Mouse (Mus musculus) lung, postnatal 10 days (tissue): ENCODE results near the gene Olfr1223.
"Not testable (repeated sequence)": the region's sequence is repeated elsewhere in the genome, so short reads cannot be mapped to it uniquely, and the experiment has no call there.

ENCODE experiments used
- DNase-seq: peaks from one replicate; pipeline ENCODE4 v3.0.0; 2021

Olfr1223 gene

DNA sequence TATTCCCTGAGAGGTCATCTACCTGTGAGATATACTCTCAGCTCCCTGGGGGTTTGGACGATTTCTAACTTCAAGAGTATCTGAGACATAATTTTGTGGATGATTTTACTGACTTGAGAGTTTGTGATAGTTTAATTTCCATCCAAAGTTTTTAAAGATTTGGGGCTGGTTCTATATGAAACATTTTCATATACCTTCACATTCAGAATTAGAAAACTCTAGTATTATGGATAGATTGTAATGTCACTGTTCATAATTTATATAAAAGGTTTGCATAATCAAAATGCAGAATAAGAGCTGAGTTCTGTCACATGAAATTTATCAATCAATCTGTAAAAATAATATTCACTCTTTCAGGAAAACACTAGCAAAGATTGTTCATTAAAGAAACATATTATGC lies at the start of gene Olfr1223:
Gene Olfr1223 (minus strand): TSS at position 101 of the 400 bp plus-strand sequence.
- DNase-seq, result no peak

DNA sequence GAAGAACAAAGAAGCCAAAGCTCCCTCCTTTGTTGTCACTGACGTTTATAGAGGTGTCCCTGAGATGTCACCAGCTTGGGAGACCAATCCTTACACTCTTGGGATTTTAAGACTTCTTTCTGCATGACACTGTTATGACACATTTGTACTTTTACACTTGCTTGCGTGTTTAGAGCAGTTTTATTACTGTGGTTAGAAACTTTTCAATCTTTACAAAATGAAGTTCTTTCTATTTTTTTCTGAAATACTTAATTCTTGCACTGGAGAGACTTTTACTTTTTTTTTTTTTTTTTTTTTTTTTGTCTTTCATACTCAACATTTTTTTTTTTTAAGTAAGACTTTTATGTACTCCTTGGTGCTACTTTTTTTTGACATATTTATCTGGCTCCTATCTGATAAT lies 48.6 kb upstream of the Olfr1223 start, which contains the start of gene Olfr1226:
Gene Olfr1226 (minus strand): TSS at position 101 of the 400 bp plus-strand sequence.
- DNase-seq, result no peak

DNA sequence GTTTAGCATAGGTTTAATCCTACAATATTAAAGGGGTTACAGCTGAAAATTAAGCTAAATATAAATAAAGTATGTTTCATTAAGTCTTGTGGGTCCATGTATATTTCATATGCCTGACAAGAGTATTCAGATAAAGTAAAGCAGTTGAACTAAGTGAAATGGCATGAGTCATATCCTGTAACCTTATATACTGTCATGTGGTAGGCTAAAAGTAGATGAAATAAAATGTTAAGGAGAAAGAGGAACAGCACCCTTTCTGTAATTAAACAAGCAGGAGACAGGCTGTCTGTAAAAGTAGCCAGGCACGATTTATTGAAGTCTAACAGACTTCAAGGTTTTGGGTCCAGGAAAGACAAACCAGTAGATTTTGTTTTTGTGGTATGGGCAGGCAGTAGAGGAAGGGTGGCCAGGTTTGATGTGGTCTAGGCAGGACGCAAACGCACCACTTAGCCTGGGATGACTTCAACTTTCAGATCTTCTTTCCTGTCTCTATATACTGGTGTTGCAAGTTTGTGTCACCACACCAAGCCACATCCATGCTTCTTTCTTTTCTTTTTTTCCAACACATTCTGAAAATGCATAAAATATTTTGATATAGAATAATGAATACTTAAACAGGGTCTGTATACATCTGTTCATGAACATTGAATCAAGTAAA lies 45.1 kb upstream of the Olfr1223 start:
- no peak for DNase-seq

DNA sequence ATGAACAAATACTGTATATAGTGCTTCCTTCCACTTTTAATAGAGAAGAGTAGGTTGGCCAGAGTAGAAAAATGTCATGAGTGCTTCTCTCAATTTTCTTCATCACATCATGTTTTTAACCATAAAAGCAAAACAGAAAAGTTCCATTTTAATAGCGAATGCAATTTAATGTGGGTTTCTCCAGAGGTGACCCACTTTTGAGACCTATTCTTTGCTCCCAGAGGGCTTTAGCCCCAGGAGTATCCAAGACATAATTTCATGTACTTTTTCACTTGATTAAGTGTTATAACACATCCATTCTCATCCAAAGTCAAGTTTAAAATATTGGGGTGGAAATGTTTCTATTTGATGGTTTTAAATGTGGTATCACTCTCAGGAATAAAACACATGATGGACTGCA lies 23.2 kb upstream of the Olfr1223 start, which contains the start of gene Olfr1225:
Gene Olfr1225 (minus strand): TSS at position 101 of the 400 bp plus-strand sequence.
- no peak for DNase-seq

DNA sequence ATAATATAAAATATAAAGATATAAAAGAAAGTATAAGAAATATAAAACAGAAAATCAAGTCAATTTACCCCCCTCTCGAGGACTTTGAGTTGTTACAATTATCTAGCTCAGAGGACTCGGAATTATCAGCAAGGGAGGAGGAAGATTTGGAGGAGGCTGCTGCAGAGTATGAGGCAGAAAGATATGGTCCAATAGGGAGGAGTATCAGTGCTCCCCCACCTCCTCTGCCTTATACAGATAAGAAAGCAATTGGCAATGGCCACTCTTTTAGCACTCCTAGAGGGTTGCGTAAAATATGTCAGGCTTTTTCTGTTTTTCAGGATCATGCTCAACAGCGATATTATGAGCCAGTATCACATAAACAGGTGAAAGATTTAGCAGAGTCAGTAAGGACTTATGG lies 13.4 kb upstream of the Olfr1223 start:
- DNase-seq, result not testable (repeated sequence)

DNA sequence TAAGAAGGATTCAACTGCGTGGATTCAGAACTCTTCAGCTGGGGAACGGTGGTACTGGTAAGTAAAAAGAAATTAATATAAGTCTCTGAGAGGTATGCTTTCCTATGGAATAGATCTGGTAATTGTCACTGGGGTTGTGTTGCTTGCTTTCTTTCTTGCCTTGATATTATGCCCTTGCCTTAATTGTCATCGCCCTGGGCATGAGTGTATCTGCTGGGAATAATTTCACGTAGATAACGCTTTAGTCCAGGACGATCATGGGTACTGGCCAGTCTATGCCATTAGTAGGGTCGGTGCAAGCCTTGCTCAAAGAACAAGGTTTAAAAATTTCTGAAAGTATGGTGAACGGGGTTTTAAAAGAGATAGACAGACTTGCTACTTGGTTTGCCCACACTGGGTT lies 12.6 kb upstream of the Olfr1223 start, which contains the start of gene Olfr1224-ps1:
Gene Olfr1224-ps1 (minus strand): TSS at position 101 of the 400 bp plus-strand sequence.
- DNase-seq, result not testable (repeated sequence)

DNA sequence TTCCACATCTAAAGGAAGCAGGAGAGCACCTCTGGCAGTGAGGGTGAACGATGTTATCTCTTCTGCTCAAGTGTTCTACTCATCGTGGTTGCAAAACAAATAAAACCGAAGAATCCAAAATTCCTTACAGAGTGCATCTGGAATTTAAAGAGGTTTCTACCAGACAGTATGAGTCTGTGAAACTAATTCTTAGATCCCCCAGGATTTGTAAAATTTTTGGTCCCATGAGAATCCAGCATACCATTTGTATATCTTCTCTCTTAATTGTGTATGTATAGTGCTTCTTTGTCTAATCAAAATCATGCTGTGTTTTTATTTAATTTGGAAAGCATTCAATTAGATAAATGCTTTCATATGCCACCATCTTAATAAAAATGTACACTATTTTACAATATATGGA lies 18.4 kb downstream of the Olfr1223 start, which contains the start of gene Olfr1222:
Gene Olfr1222 (minus strand): TSS at position 101 of the 400 bp plus-strand sequence.
- DNase-seq, result no peak

DNA sequence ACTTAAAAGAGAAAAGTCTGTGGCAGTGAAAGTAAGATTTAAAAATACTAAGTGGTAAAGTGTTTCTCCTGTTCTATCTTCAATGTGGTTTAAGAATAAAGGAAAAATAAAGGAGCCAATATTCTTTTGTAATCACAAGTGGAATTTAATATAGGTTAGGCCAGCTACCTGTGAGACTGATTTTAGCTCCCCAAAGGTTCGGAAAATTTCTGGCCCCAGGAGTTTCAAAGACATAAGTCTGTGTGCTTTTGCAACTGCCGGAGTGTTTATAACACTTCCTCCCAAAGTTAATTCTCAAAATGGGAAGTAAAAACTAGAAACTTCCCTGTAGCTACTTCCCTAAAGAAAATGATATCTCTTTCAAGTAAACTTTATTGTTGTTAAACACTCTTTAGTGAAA lies 34.2 kb downstream of the Olfr1223 start, which contains the start of gene Olfr1221:
Gene Olfr1221 (minus strand): TSS at position 101 of the 400 bp plus-strand sequence.
- DNase-seq, result no peak

DNA sequence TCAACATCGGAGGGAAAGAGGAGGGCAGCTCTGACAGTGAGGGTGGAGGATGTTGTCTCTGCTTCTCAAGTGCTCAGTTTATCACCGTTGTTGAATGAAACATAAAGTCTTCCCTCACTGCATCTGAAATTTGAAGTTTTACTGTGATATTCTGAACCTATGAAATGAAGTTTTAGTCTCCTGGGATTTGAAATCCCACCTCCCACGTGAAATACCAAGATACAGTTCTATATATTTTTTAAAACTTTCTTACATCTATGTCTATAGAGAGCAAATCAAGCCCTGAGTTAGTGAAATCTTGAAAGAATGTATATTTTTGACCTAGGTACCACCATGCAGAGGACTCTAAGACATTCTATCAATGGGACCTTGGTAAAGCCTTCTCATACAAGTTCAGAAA lies 44.6 kb downstream of the Olfr1223 start, which contains the start of gene Olfr1220:
Gene Olfr1220 (minus strand): TSS at position 101 of the 400 bp plus-strand sequence.
- no peak for DNase-seq

DNA sequence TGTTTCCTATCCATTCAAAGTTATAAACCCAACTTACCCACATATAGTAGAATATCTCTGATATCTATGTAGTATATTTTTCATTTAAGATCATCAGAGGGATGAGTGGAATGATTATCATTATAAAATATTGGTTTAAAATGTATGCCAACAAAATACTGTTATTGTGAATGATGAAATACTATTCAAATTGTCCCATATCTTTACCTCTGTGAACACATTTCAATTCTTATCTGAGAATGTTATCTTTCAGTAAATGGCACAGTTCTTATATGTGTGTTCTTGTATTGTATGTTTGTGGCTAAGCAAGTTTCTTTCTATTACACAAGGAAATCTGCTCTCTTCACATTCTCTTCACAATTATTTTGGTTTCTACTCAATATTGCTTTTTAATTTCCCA lies 45.7 kb downstream of the Olfr1223 start:
- no peak for DNase-seq

DNA sequence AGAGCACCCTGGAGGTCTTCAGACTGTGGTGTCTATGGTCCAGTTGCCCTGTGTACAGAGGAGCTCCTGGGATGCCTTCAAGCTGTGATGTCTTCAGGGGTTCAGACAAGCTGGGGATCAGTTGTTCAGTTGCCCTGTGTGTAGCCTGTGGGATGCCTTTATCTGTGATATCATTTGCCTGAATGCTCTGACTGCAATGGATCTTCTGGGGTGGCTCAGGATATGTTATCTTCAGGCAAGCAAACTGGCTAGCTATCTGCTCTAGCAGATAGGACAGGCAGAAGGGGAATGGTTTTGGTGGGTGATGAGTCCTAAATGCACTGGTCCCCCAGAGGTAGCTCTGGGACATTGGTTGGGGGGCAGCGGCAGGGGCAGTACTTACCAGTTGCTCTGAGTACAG lies 57.5 kb downstream of the Olfr1223 start:
- no peak for DNase-seq
